Mouse (Mus musculus) intestine, embryonic 15.5 days (tissue): Measurements from ENCODE around the gene Grm7. TPM values are rescaled to one million over a fixed set of nuclear protein-coding genes. Genes with fewer than 3 reads are reported as not detected.

Experiments used
- ATAC-seq: fragments of 200-750 bp; cut with Nextera tagmentation; 2 replicates; pipeline ENCODE4 v1.8.0; 2017; ENCODE audit warnings: moderate TSS enrichment, moderate library complexity
- H3K27ac ChIP-seq: fragments of 300-500 bp; sonication (generic); 2 replicates; pipeline ENCODE4 v1.5.1; 2015; ENCODE audit warnings: mild to moderate bottlenecking, inconsistent platforms
- H3K27me3 ChIP-seq: fragments of 300-500 bp; sonication (generic); replicated peaks from 2 replicates; pipeline ENCODE4 v1.6.1; 2015; ENCODE audit warnings: inconsistent platforms
- H3K36me3 ChIP-seq: fragments of 300-500 bp; sonication (generic); 2 replicates; pipeline ENCODE4 v1.6.1; 2015; ENCODE audit warnings: inconsistent platforms
- H3K4me1 ChIP-seq: fragments of 300-500 bp; sonication (generic); replicated peaks from 2 replicates; pipeline ENCODE4 v1.6.1; 2015; ENCODE audit warnings: inconsistent platforms
- H3K4me2 ChIP-seq: fragments of 300-500 bp; sonication (generic); replicated peaks from 2 replicates; pipeline ENCODE4 v1.6.1; 2015; ENCODE audit warnings: mild to moderate bottlenecking, inconsistent platforms
- H3K4me3 ChIP-seq: fragments of 300-500 bp; sonication (generic); replicated peaks from 2 replicates; pipeline ENCODE4 v1.5.1; 2015; ENCODE audit warnings: inconsistent platforms
- H3K9ac ChIP-seq: fragments of 300-500 bp; sonication (generic); 2 replicates; pipeline ENCODE4 v1.6.1; 2015; ENCODE audit warnings: inconsistent platforms
- H3K9me3 ChIP-seq: fragments of 300-500 bp; sonication (generic); 2 replicates; pipeline ENCODE4 v1.6.1; 2016; ENCODE audit warnings: inconsistent platforms
- WGBS: fragments of 180-500 bp; shearing (Covaris S2); methylation state at CpG from one replicate; pipeline ENCODE4 v1.1.7; 2015; 5-methylcytosine and 5-hydroxymethylcytosine counted together
- polyA plus RNA-seq: library from polyadenylated mRNA; unstranded; fragments of >200 nt; fragmentation: Nextera tagmentation; extraction: Ambion mirVana; gene quantifications from 2 replicates; pipeline ENCODE4 v1.2.1, GENCODE M21; 2015

The Grm7 gene
- polyA plus RNA-seq: 1.7 and 1.9 TPM in 2 replicates

DNA sequence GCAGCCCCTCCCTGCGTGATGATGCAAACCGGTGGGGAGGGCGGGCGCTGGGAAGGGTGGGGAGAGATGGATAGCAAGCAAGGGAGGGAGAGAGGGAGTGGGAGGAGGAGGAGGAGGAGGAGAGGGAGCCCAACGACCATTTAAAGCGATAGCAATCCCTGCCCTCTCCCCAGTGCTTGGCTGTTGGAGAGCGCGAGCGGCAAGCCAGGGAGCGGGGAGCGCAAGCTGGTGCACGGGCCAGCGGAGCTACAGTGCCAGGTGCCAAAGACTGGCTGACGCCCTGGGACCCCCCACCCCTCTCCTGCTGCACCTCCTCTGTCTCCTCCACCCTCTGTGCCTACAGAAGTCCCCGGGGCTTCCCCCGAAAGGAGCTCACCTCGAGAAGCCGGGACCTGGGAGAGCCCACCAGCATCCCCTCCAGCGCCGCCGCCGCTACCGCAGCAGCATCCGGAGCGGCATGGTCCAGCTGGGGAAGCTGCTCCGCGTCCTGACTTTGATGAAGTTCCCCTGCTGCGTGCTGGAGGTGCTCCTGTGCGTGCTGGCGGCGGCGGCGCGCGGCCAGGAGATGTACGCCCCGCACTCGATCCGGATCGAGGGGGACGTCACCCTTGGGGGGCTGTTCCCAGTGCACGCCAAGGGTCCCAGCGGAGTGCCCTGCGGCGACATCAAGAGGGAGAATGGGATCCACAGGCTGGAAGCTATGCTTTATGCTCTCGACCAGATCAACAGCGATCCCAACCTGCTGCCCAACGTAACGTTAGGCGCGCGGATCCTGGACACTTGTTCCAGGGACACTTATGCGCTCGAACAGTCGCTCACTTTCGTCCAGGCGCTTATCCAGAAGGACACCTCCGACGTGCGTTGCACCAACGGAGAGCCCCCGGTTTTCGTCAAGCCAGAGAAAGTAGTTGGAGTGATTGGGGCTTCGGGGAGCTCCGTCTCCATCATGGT lies at the start of gene Grm7:
Gene Grm7, plus strand, starts transcription at position 171 of the 951 bp plus-strand sequence.
- peaks cover 38% of the 10 kb centered on the region for H3K27me3 ChIP-seq
- H3K9ac ChIP-seq: no peak within 1 kb of the TSS
- H3K36me3 ChIP-seq: no peaks in the 10 kb centered on the region
- H3K9me3 ChIP-seq: no peaks in the 10 kb centered on the region
- peak; percentile 62 for ATAC-seq
- 1% methylated on average over 57 of the region's 65 CpGs for WGBS
- H3K4me3 ChIP-seq: peak within 1 kb of the TSS; percentile 41
- H3K4me2 ChIP-seq: peak within 1 kb of the TSS; percentile 81
- H3K27ac ChIP-seq: no peak within 1 kb of the TSS
- peaks cover 4% of the 10 kb centered on the region; the same call in 1 of the 2 replicates for H3K4me1 ChIP-seq

DNA sequence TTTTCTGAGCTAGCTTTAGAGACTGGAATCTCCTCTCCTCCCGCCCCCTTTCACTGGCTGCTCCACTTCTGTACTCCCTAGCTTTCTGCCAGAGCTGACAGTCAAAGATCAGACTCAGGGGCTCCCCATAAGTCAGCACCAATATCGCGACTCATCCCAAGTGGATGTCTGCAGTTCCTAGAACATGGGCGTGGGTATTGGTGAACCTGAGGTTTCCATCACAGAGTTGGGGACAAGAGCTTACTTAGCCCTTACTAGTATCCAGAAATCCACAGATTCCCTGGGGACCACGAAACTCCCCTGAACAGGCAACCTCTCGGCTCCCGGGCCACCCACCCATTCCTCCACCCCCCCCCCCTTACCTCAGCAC lies 355 bp upstream of the Grm7 start:
- no peaks in the 10 kb centered on the region for H3K9me3 ChIP-seq
- peaks cover 38% of the 10 kb centered on the region for H3K27me3 ChIP-seq
- no peak overlapping the region for H3K9ac ChIP-seq
- no peak for ATAC-seq
- H3K4me3 ChIP-seq: peak overlapping the region; percentile 41
- H3K36me3 ChIP-seq: no peaks in the 10 kb centered on the region
- WGBS: 4% methylated on average over 7 of the region's 7 CpGs
- no peak overlapping the region for H3K27ac ChIP-seq
- H3K4me2 ChIP-seq: peak overlapping the region; percentile 81
- H3K4me1 ChIP-seq: peaks cover 4% of the 10 kb centered on the region; the same call in 1 of the 2 replicates

DNA sequence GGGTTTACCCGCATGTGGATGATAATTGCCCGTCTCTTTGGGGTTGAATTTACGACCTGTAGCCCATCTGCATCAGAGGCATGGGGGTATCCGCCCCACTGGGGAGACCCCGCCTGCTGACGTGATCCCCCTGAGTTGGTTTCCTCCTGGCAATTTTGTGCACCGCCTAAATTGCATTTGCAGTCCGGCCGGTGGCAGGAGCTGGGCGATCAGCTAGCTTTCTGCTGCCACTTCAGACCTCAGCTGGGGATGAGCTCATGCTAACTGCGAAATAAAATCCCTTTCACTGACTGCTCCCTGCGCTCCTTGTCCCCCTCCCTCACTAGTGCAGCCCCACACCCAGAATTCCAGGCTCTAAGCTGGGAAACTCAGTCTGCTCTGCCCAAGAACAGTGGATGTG lies 1.5 kb downstream of the Grm7 start:
- Histone ChIP-seq H3K4me2 (peak overlapping the region; percentile 81), H3K4me3 (peak overlapping the region; percentile 41; the same call in 1 of the 2 replicates)

DNA sequence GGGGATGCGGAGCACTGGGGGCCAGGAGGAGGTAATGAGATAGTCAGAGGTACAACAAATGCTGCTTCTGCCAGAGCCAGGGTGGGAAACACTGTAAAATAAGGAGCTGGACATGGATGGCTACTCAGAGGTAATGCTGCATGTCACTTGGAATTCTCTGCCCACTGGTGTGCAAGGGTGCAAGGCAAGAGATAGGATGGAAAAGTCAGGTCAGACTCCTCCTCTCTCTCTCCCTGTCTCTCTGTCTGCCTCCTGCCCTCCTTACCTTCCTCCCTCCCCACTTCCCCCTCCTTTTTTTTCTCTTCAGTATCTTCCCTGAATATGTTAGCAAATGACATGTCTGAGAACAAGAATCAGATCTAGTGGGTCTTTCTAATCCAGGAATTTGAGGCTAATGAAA lies 3.8 kb downstream of the Grm7 start:
- Histone ChIP-seq H3K27ac (no peak overlapping the region), H3K27me3 (peaks cover 38% of the 10 kb centered on the region), H3K4me1 (peaks cover 4% of the 10 kb centered on the region; the same call in 1 of the 2 replicates), H3K4me3 (no peak overlapping the region), H3K9me3 (no peaks in the 10 kb centered on the region), H3K9ac (no peak overlapping the region), H3K4me2 (no peak overlapping the region), H3K36me3 (no peaks in the 10 kb centered on the region)
- ATAC-seq: no peak
- WGBS: 92% methylated on average over 1 of the region's 1 CpGs

More for the DNA sequence above, 1.5 kb downstream of the Grm7 start:
- peaks cover 4% of the 10 kb centered on the region; the same call in 1 of the 2 replicates for H3K4me1 ChIP-seq
- ATAC-seq: no peak
- peaks cover 38% of the 10 kb centered on the region for H3K27me3 ChIP-seq
- H3K9ac ChIP-seq: no peak overlapping the region
- 3% methylated on average over 12 of the region's 12 CpGs for WGBS
- no peak overlapping the region for H3K27ac ChIP-seq
- H3K9me3 ChIP-seq: no peaks in the 10 kb centered on the region
- H3K36me3 ChIP-seq: no peaks in the 10 kb centered on the region

DNA sequence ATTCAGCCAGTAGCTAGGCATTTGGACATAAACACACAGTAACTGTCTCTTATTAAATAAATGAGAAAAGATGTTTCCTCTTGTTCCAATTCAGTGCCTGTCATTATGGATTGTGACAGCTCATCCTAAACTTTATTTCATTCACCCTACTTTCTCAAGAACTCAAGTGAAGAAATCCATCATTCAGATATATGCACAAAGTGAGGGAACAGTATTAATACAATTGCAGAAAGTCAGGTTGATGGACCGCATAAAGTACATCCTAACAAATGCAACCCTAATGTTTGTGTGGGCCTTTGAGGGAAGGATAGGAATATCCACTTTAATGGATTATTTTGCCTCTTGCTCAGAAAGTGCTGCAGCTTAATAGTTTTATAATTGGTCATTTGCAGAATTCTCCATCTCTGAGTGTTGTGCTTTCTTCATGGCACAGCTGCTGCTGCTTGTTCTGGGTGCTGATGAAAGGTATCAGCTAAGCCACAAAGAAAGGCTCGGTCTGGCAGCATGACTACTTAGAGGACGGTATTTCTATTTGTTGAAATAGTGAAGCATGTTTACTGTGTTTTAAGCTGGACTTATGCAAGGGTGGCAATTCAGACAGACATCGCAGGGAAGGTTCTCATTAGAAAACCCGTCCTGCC lies 8.1 kb downstream of the Grm7 start:
- Histone ChIP-seq H3K4me2 (no peak overlapping the region), H3K27me3 (peaks cover under 1% of the 10 kb centered on the region; the same call in 1 of the 2 replicates), H3K27ac (no peak overlapping the region), H3K9me3 (no peaks in the 10 kb centered on the region), H3K9ac (no peak overlapping the region), H3K4me1 (no peaks in the 10 kb centered on the region), H3K36me3 (no peaks in the 10 kb centered on the region), H3K4me3 (no peak overlapping the region)
- WGBS: 71% methylated on average over 5 of the region's 5 CpGs
- ATAC-seq: no peak

DNA sequence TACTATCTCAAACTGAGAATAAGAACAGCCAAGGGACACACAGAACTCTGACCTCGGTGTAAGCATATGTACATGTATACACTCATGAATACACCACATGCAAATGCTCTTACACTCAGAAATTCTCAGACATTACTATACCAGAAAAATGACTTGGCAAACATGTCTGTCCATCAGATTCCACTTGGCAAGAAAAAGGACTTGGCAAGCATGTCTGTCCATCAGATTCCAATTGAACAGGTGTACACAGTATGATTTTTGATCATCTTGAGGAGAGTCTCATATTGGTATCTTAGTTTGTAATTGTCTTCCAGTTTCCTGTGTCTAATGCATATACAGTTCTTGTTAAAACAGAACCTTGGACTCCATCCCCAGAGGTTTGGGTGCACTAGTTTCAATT lies 19.1 kb downstream of the Grm7 start:
- no peaks in the 10 kb centered on the region for H3K36me3 ChIP-seq
- 94% methylated on average over 1 of the region's 1 CpGs for WGBS
- no peak overlapping the region for H3K4me3 ChIP-seq
- ATAC-seq: no peak
- no peaks in the 10 kb centered on the region for H3K9me3 ChIP-seq
- H3K4me2 ChIP-seq: no peak overlapping the region
- H3K4me1 ChIP-seq: no peaks in the 10 kb centered on the region
- no peak overlapping the region for H3K9ac ChIP-seq
- no peaks in the 10 kb centered on the region for H3K27me3 ChIP-seq
- H3K27ac ChIP-seq: no peak overlapping the region

DNA sequence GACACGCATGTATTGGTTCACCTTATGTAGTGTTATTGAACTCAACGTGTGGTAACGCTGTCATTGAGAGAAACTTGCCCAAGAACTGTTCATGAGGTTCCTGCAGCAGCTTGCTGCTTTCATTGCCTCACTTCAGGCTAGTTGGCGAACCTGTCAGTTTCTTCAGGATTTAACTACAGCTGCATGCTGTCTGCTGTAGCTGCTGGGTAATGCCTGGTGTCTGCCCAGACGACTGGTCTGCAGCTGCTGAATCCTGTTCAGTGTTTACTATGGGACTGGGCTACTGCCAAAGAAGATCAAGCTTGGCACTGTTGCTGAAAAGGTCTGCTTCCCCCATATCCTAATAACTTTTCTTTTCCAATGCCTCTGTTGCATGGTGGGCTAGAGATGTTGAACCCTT lies 23.1 kb downstream of the Grm7 start:
- no peaks in the 10 kb centered on the region for H3K9me3 ChIP-seq
- no peak overlapping the region for H3K27ac ChIP-seq
- H3K4me3 ChIP-seq: no peak overlapping the region
- no peak overlapping the region for H3K9ac ChIP-seq
- no peaks in the 10 kb centered on the region for H3K27me3 ChIP-seq
- whole genome bisulfite sequencing: 58% methylated on average over 5 of the region's 5 CpGs
- H3K4me1 ChIP-seq: no peaks in the 10 kb centered on the region
- no peaks in the 10 kb centered on the region for H3K36me3 ChIP-seq
- H3K4me2 ChIP-seq: no peak overlapping the region
- ATAC-seq: no peak

DNA sequence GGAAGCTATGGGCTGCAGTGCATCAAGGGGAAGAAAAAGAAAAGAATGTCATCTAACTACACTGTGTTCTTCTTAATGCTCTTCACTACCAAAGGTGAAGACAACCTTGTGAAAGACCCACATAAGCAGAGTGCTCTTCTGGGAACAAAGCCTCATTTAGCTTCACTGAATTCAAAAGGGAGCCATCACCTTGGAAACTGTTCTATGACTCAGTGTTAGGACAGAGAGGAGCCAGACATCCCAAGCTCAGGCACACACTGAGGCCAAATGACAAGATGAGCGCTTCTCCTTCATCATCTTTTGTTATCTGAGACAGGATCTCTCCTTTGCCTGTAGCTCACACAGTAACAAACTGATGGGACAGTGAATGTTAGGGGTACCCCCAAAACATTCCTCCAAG lies 45.6 kb downstream of the Grm7 start:
- Histone ChIP-seq H3K9ac (no peak overlapping the region), H3K9me3 (no peaks in the 10 kb centered on the region), H3K4me3 (no peak overlapping the region), H3K4me2 (no peak overlapping the region), H3K27ac (no peak overlapping the region), H3K4me1 (no peaks in the 10 kb centered on the region), H3K36me3 (no peaks in the 10 kb centered on the region), H3K27me3 (no peaks in the 10 kb centered on the region)
- 83% methylated on average over 1 of the region's 1 CpGs for WGBS
- no peak for ATAC-seq

DNA sequence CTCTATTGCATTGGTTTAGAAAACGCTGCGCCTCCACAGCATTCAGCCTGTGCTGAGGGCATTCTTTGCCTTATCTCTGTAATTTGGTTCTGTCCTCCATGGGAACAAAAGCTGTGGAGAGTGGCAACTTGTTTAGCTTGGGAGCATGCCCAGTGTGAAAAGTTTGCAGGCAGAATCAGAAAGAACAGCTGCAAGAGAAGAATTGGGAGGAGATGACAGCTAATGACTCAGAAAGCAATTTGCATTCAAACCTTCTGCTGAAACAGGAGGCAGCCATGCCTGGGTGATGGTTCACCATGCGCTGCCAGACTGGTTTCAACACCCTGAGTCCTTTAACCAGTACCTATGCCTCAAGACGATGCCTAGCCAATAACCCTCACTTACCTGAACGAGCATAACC lies 64.4 kb downstream of the Grm7 start:
- Histone ChIP-seq H3K4me2 (no peak overlapping the region), H3K36me3 (no peaks in the 10 kb centered on the region), H3K27me3 (no peaks in the 10 kb centered on the region), H3K9me3 (no peaks in the 10 kb centered on the region), H3K9ac (no peak overlapping the region), H3K27ac (no peak overlapping the region), H3K4me1 (no peaks in the 10 kb centered on the region), H3K4me3 (no peak overlapping the region)
- WGBS: 81% methylated on average over 5 of the region's 5 CpGs
- no peak for ATAC-seq

DNA sequence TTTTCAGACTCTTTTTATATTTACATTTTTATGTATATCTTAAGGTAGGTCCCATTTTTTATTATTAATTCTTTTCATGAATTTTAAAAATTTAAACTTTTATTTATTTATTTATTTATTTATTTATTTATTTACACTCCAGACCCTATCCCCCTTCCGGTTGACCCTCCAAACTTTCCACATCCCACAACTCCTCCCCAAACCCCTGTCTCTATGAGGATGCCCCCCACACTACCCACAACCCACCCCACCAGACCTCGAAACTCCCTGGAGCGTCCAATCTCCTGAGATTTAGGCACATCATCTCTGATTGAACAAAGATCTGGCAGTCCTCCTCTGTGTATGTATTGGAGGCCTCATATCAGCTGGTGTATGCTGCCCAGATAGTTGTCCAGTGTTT lies 69.6 kb downstream of the Grm7 start:
- H3K27ac ChIP-seq: no peak overlapping the region
- no peaks in the 10 kb centered on the region for H3K9me3 ChIP-seq
- H3K4me2 ChIP-seq: no peak overlapping the region
- H3K4me3 ChIP-seq: no peak overlapping the region
- ATAC-seq: no peak
- no peaks in the 10 kb centered on the region for H3K36me3 ChIP-seq
- H3K27me3 ChIP-seq: no peaks in the 10 kb centered on the region
- H3K9ac ChIP-seq: no peak overlapping the region
- 91% methylated on average over 3 of the region's 3 CpGs for WGBS
- H3K4me1 ChIP-seq: no peaks in the 10 kb centered on the region

DNA sequence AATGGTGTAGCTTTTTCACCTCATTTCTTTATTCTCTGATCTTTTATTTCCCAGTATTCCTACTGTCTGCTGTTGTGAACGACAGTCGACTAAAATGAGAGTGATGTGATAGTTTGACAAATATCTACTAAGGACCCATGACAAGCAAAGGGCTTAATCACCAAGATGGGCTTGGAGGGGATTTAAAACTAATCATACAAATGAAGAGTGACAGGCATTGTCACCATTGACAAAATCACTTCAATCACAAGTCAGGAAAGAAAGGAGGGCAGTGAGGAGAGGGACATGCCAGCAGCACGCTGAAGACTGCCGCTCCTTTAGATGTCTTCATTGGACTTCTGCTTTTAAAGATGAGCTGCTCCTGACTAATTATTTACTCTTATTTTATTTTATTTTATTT lies 78.0 kb downstream of the Grm7 start:
- Histone ChIP-seq H3K4me3 (no peak overlapping the region), H3K9me3 (no peaks in the 10 kb centered on the region), H3K27me3 (no peaks in the 10 kb centered on the region), H3K4me2 (no peak overlapping the region), H3K27ac (no peak overlapping the region), H3K9ac (no peak overlapping the region), H3K36me3 (no peaks in the 10 kb centered on the region), H3K4me1 (no peaks in the 10 kb centered on the region)
- 89% methylated on average over 4 of the region's 4 CpGs for WGBS
- ATAC-seq: no peak

DNA sequence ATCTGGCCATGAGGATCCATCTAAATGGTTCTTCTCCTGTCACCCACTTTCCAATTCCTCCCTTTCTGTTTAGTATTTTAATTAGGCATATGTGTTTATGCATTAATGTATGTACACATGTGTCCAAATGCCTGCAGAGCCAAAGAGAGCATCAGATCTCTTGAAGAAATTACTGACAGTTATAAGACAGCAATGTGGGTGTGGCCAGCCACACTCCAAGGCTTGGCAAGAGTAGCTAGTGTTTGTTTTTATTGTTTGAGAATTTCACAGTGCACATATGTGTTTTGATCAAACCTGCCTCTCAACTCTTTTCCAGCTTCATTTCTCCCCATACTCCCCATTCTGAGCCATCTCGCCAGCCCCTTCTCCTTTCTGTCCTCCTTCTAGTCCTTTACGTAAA lies 88.5 kb downstream of the Grm7 start:
- Histone ChIP-seq H3K9me3 (no peaks in the 10 kb centered on the region), H3K36me3 (no peaks in the 10 kb centered on the region), H3K27me3 (no peaks in the 10 kb centered on the region), H3K4me3 (no peak overlapping the region), H3K4me1 (no peaks in the 10 kb centered on the region), H3K9ac (no peak overlapping the region), H3K4me2 (no peak overlapping the region), H3K27ac (no peak overlapping the region)
- WGBS: 93% methylated on average over 2 of the region's 2 CpGs
- ATAC-seq: no peak
